Mouse (Mus musculus) megakaryocyte, embryonic 14.5 days (primary cell): ENCODE results near the gene Lrfn1.

ENCODE experiments used
- FLI1 ChIP-seq: IDR thresholded peaks from 2 replicates; pipeline ENCODE4 v1.6.1; 2012; ENCODE audit warnings: low read length, inconsistent platforms, mixed read lengths
- GATA1 ChIP-seq: IDR thresholded peaks from 3 replicates; pipeline ENCODE4 v1.6.1; 2012; ENCODE audit warnings: mixed read lengths, low read length, inconsistent platforms, borderline replicate concordance

GRCm38 (mm10) chr7:28432252-28432651, 19.5 kb upstream of the Lrfn1 start:
- TF ChIP-seq FLI1 (no peak), GATA1 (no peak)
